ENCODE assay signal across 10 mouse cellular contexts in the genomic region with DNA sequence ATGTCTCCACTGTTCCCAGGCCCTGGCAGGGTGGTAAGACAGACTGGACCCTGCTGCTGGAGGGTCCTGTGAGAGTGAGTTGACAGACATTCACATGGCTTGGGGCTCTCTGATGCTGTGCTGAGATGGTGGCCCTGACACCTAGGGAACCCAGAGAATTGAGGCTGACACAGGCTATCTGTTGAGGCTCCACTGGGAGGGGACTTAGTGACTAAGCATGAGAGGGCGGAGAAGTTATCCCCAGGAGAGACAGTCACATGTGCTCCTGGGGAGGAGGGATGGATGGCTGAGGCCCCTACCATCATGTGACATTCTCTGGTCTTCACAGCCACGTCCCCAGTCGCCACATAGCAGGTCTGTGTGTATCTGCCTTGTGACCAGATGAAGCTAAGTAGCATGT. TPM values are rescaled to one million over a fixed set of nuclear protein-coding genes. Genes with fewer than 3 reads are reported as not detected.
DNase-seq lines count a peak whose midpoint lies in the region; ATAC-seq and TF ChIP-seq lines count a peak whose summit lies in the region.
"Had no signal": no experiment of that assay in that cellular context is flagged by ENCODE, and none has a peak within 500 bp of the region (broad histone marks: within the 10 kb centered on the region; RNA-seq: fewer than 3 reads in every experiment).

No protein-coding gene starts in this region.

- no peak overlapping the region for H3K4me3 ChIP-seq in heart, embryonic 16.5 days (ENCODE audit: low read length)
- no peak overlapping the region for H3K4me3 ChIP-seq in embryonic facial prominence, embryonic 13.5 days
- no peak overlapping the region for H3K4me3 ChIP-seq in hindbrain, embryonic 15.5 days
- H3K4me3 ChIP-seq in myocyte: no peak overlapping the region
- no peak overlapping the region for H3K4me3 ChIP-seq in cerebellum, adult 2 months (replicated peaks; ENCODE audit: insufficient read depth, low read depth, low read length)
- H3K4me3 ChIP-seq: liver, embryonic 15.5 days had no signal

- peaks cover 25% of the 10 kb centered on the region for H3K4me1 ChIP-seq in heart, embryonic 16.5 days (ENCODE audit: control insufficient read depth, insufficient read depth, low read length)
- peaks cover 44% of the 10 kb centered on the region for H3K4me1 ChIP-seq in embryonic facial prominence, embryonic 13.5 days
- peaks cover 30% of the 10 kb centered on the region for H3K4me1 ChIP-seq in hindbrain, embryonic 15.5 days (replicated peaks)
- H3K4me1 ChIP-seq in cerebellum, adult 2 months (ENCODE audit: control insufficient read depth, insufficient read depth, low read length): no peaks in the 10 kb centered on the region

- no peaks in the 10 kb centered on the region for H3K36me3 ChIP-seq in heart, embryonic 16.5 days (ENCODE audit: control insufficient read depth, insufficient read depth)
- peaks cover 6% of the 10 kb centered on the region; the same call in 1 of the 2 replicates for H3K36me3 ChIP-seq in embryonic facial prominence, embryonic 13.5 days
- H3K36me3 ChIP-seq in hindbrain, embryonic 15.5 days: no peaks in the 10 kb centered on the region
- H3K36me3 ChIP-seq in myocyte (ENCODE audit: control insufficient read depth, insufficient read depth): peaks cover 4% of the 10 kb centered on the region
- H3K36me3 ChIP-seq: liver, embryonic 15.5 days had no signal

- H3K27me3 ChIP-seq in heart, embryonic 16.5 days (ENCODE audit: control insufficient read depth, insufficient read depth, low read length): no peaks in the 10 kb centered on the region
- H3K27me3 ChIP-seq in embryonic facial prominence, embryonic 13.5 days: no peaks in the 10 kb centered on the region
- no peaks in the 10 kb centered on the region for H3K27me3 ChIP-seq in hindbrain, embryonic 15.5 days
- no peaks in the 10 kb centered on the region for H3K27me3 ChIP-seq in myocyte (ENCODE audit: control insufficient read depth, insufficient read depth, insufficient read length)
- no peaks in the 10 kb centered on the region for H3K27me3 ChIP-seq in cerebellum, adult 2 months (ENCODE audit: control insufficient read depth, insufficient read depth, low read length)
- H3K27me3 ChIP-seq: liver, embryonic 15.5 days had no signal

- peak; percentile 17; the same call in 1 of the 2 replicates for ATAC-seq in heart, embryonic 16.5 days (replicated peaks; ENCODE audit: extremely low read depth, insufficient read depth, low FRiP score)
- ATAC-seq in embryonic facial prominence, embryonic 13.5 days (ENCODE audit: insufficient number of reproducible peaks, insufficient read depth, low FRiP score, low TSS enrichment, low read depth): no peak
- ATAC-seq in hindbrain, embryonic 15.5 days (ENCODE audit: low FRiP score, low read depth): peak; percentile 51; the same call in 1 of the 2 replicates

- DNase-seq in heart, postnatal 25 days (ENCODE audit: low spot score): no peak
- no peak for DNase-seq in left cerebral cortex, postnatal 4 days
- DNase-seq in spleen, postnatal 4 days (ENCODE audit: low spot score in 2 of 2): no peak
- no peak for DNase-seq in cerebellum, adult 2 months
- DNase-seq: adrenal gland, adult 8-10 months had no signal

- TF ChIP-seq POLR2A in myocyte (IDR thresholded peaks at IDR 0.05; ENCODE audit: insufficient read length, low read depth): no peak
- TF ChIP-seq POLR2A in cerebellum, adult 2 months (IDR thresholded peaks at IDR 0.05; ENCODE audit: borderline replicate concordance, insufficient read depth, low read length): no peak

- 48% methylated on average over 3 of the region's 3 CpGs for WGBS in heart, embryonic 16.5 days
- WGBS in embryonic facial prominence, embryonic 13.5 days: 72% methylated on average over 3 of the region's 3 CpGs
- WGBS in hindbrain, embryonic 15.5 days: 52% methylated on average over 3 of the region's 3 CpGs
- WGBS in cerebellum, adult 2 months: 69% methylated on average over 3 of the region's 3 CpGs

- no peak overlapping the region for H3K9ac ChIP-seq in heart, embryonic 16.5 days (ENCODE audit: low read length)
- H3K9ac ChIP-seq in embryonic facial prominence, embryonic 13.5 days: no peak overlapping the region
- H3K9ac ChIP-seq in hindbrain, embryonic 15.5 days: no peak overlapping the region
- H3K9ac ChIP-seq: liver, embryonic 15.5 days had no signal

- peaks cover 77% of the 10 kb centered on the region for H3K79me2 ChIP-seq in myocyte (ENCODE audit: control insufficient read depth, insufficient read depth)

- intact Hi-C loops in heart, postnatal 25 days (cut with DNase I): no loop called here
- intact Hi-C loops in left cerebral cortex, postnatal 4 days (cut with DNase I): no loop called here

- H3K4me2 ChIP-seq in heart, embryonic 16.5 days (ENCODE audit: low read depth, low read length): no peak overlapping the region
- H3K4me2 ChIP-seq in embryonic facial prominence, embryonic 13.5 days: no peak overlapping the region
- H3K4me2 ChIP-seq in hindbrain, embryonic 15.5 days: no peak overlapping the region
- H3K4me2 ChIP-seq in myocyte (ENCODE audit: low read depth): peak overlapping the region; percentile 22
- H3K4me2 ChIP-seq: liver, embryonic 15.5 days had no signal

- no peaks in the 10 kb centered on the region for H3K9me3 ChIP-seq in heart, embryonic 16.5 days (replicated peaks; ENCODE audit: control insufficient read depth, low read length)
- no peaks in the 10 kb centered on the region for H3K9me3 ChIP-seq in embryonic facial prominence, embryonic 13.5 days
- no peaks in the 10 kb centered on the region for H3K9me3 ChIP-seq in hindbrain, embryonic 15.5 days
- H3K9me3 ChIP-seq: liver, embryonic 15.5 days had no signal

- H3K27ac ChIP-seq in heart, embryonic 16.5 days (ENCODE audit: low read length): no peak overlapping the region
- peak overlapping the region; percentile 67; the same call in 1 of the 2 replicates for H3K27ac ChIP-seq in embryonic facial prominence, embryonic 13.5 days
- peak overlapping the region; percentile 67 for H3K27ac ChIP-seq in hindbrain, embryonic 15.5 days (replicated peaks)
- no peak overlapping the region for H3K27ac ChIP-seq in cerebellum, adult 2 months (ENCODE audit: insufficient read depth, low read length)
- H3K27ac ChIP-seq: liver, embryonic 15.5 days had no signal

- no peak for TF ChIP-seq CTCF in cerebellum, adult 2 months (IDR thresholded peaks at IDR 0.05; ENCODE audit: borderline replicate concordance, insufficient read depth, low read depth, low read length)

- H3ac ChIP-seq in myocyte (ENCODE audit: control insufficient read depth, insufficient read length): no peak overlapping the region

TF ChIP-seq in myocyte, 11 proteins besides CTCF, POLR2A, EP300 and RAD21:
- TF ChIP-seq MYOG (IDR thresholded peaks at IDR 0.05; ENCODE audit: control insufficient read depth in 1 of 3, insufficient read depth in 1 of 3, insufficient read length in 2 of 3, low read depth in 2 of 3) (no peak), USF1 (IDR thresholded peaks at IDR 0.05; ENCODE audit: low read depth) (peak; percentile 48), POLR2AphosphoS2 (IDR thresholded peaks at IDR 0.05; ENCODE audit: insufficient read length, low read depth) (no peak), SRF (IDR thresholded peaks at IDR 0.05; ENCODE audit: control insufficient read depth, insufficient read length, low read depth) (no peak), CEBPB (IDR thresholded peaks at IDR 0.05; ENCODE audit: insufficient read depth, poor library complexity, severe bottlenecking) (no peak), TCF12 (IDR thresholded peaks at IDR 0.05; ENCODE audit: insufficient read depth, poor library complexity, severe bottlenecking) (no peak), TCF3 (IDR thresholded peaks at IDR 0.05; ENCODE audit: insufficient read length, low read depth) (no peak)

RNA-seq across cellular contexts. Expression of gene Sh3pxd2b, which starts 15.6 kb away (rescaled TPM):
- polyA plus RNA-seq in heart, embryonic 16.5 days (2015; fragmentation: Nextera tagmentation; extraction: Ambion mirVana): 10.0 and 10.9 TPM in 2 replicates
- total RNA-seq in heart, postnatal 25 days (2021): 1 to 10 TPM; 5.8 to 7.7 TPM
- polyA plus RNA-seq in embryonic facial prominence, embryonic 13.5 days (2015; fragmentation: Nextera tagmentation; extraction: Ambion mirVana): 29.4 and 30.1 TPM in 2 replicates
- polyA plus RNA-seq in hindbrain, embryonic 15.5 days (2015; fragmentation: Nextera tagmentation; extraction: Ambion mirVana): 20.8 and 21.1 TPM in 2 replicates
- 22.3 TPM for polyA plus RNA-seq in myocyte (2012; fragmentation: generic; extraction: Trizol)
- total RNA-seq in left cerebral cortex, postnatal 4 days (2021): 10 to 100 TPM; 43.8 to 48.2 TPM
- polyA plus RNA-seq in cerebellum, adult 2 months (2012; rRNA removed): 9.1 TPM in 2 replicates

Comparison
In these comparisons a context has a peak if more than half of its experiments do, and no peak if none do; other contexts are left out.
1. H3K27ac ChIP-seq: peak in embryonic facial prominence, embryonic 13.5 days (single experiment) and hindbrain, embryonic 15.5 days (single experiment); none in heart, embryonic 16.5 days (single experiment) and cerebellum, adult 2 months (single experiment).